Mouse (Mus musculus): Measurements from ENCODE around the gene Rprml.

GRCm38 (mm10) chr11:103639407-103639946 lies 9.9 kb upstream of the Rprml start:
- no peak for TF ChIP-seq POLR2A (IDR thresholded peaks at IDR 0.05; ENCODE audit: control insufficient read depth, extremely low read depth, insufficient read depth, low read length, poor library complexity)
- peak; percentile 45; the same call in 1 of the 2 replicates for TF ChIP-seq CTCF (IDR thresholded peaks at IDR 0.05; ENCODE audit: borderline replicate concordance, control insufficient read depth, extremely low read depth, insufficient read depth, low read length, poor library complexity)
